Mouse (Mus musculus): ENCODE measurements around the gene Adat3.

GRCm38 (mm10) chr10:80559431-80559830 is 43.2 kb upstream of the Adat3 start:
- no peak for TF ChIP-seq CTCF (IDR thresholded peaks at IDR 0.05; ENCODE audit: low read depth, low read length)
- no peak for TF ChIP-seq GATA2 (IDR thresholded peaks at IDR 0.05; ENCODE audit: borderline replicate concordance, low read depth, low read length)
- TF ChIP-seq TAL1 (conservative IDR thresholded peaks at IDR 0.05; ENCODE audit: low read depth, low read length) = no peak
